17 mouse cellular contexts compared by ENCODE assay signal in the genomic region with DNA sequence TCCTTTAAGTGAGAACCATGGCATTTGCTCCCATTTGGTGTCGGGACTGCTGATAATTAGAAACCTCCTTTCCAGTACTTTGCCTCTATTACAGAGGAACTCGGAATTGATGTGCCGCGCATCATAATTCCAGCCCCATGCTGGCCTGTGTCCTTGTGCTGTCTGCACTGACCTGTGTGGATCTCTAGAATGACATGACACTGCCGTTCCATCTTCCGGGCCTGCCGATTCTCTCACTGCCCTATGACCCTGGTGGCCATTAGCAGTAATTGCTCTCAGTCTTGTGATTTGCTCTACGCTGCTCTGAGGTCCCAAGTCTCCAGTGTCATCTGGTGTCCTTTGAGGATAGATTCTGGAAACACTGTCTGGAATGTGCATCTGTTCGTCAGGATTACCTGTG.
A peak's percentile ranks its signal among the peaks of the same experiment; 100 is the strongest.
DNase-seq lines count a peak whose midpoint lies in the region; ATAC-seq and TF ChIP-seq lines count a peak whose summit lies in the region.
"Had no signal": no experiment of that assay in that cellular context is flagged by ENCODE, and none has a peak within 500 bp of the region (broad histone marks: within the 10 kb centered on the region; RNA-seq: fewer than 3 reads in every experiment).

No protein-coding gene starts in this region.

- CTCF ChIA-PET in Patski (lab: Charles Lee): no interaction called here

- no peak for ATAC-seq in heart, postnatal 0 days (ENCODE audit: insufficient read depth, low read depth)
- no peak for ATAC-seq in liver, postnatal 0 days
- ATAC-seq in liver, embryonic 11.5 days (replicated peaks; ENCODE audit: low FRiP score): no peak
- no peak for ATAC-seq in Patski
- ATAC-seq in megakaryocyte-erythroid progenitor cell, adult 5-6 weeks (replicated peaks; ENCODE audit: low FRiP score, low TSS enrichment, poor library complexity, severe bottlenecking): peak; percentile 57; the same call in 1 of the 2 replicates

- H3K36me3 ChIP-seq in heart, postnatal 0 days (replicated peaks; ENCODE audit: control insufficient read depth, insufficient read depth, low read length): no peaks in the 10 kb centered on the region
- no peaks in the 10 kb centered on the region for H3K36me3 ChIP-seq in liver, postnatal 0 days (replicated peaks; ENCODE audit: insufficient read depth, low read length)
- H3K36me3 ChIP-seq in liver, embryonic 11.5 days (ENCODE audit: control insufficient read depth, insufficient read depth, low read length): no peaks in the 10 kb centered on the region
- H3K36me3 ChIP-seq in thymus, adult 2 months (ENCODE audit: control insufficient read depth, insufficient read depth, low read length): no peaks in the 10 kb centered on the region
- H3K36me3 ChIP-seq: embryonic facial prominence, embryonic 12.5 days; forebrain, embryonic 10.5 days; heart, embryonic 15.5 days; hindbrain, embryonic 15.5 days; limb, embryonic 13.5 days had no signal

- H3K4me2 ChIP-seq in heart, postnatal 0 days (ENCODE audit: low read depth, low read length): no peak overlapping the region
- H3K4me2 ChIP-seq in liver, postnatal 0 days (ENCODE audit: low read depth, low read length): no peak overlapping the region
- H3K4me2 ChIP-seq in liver, embryonic 11.5 days: no peak overlapping the region
- H3K4me2 ChIP-seq: embryonic facial prominence, embryonic 12.5 days; heart, embryonic 15.5 days; hindbrain, embryonic 15.5 days; limb, embryonic 13.5 days had no signal

- POLR2A ChIA-PET in Patski (lab: Charles Lee): no interaction called here

- H3K4me1 ChIP-seq in heart, postnatal 0 days (ENCODE audit: control insufficient read depth, insufficient read depth): peaks cover 15% of the 10 kb centered on the region; the same call in 1 of the 2 replicates
- 0 out of 2 replicates have a peak, but pooled peaks cover 2% of the 10 kb centered on the region for H3K4me1 ChIP-seq in liver, postnatal 0 days (ENCODE audit: insufficient read depth)
- H3K4me1 ChIP-seq in liver, embryonic 11.5 days (replicated peaks; ENCODE audit: control insufficient read depth, insufficient read depth, low read length): 0 out of 2 replicates have a peak, but pooled peaks cover 2% of the 10 kb centered on the region
- H3K4me1 ChIP-seq in thymus, adult 2 months (replicated peaks; ENCODE audit: control insufficient read depth, insufficient read depth, low read length): peaks cover 9% of the 10 kb centered on the region

- H3K27me3 ChIP-seq in heart, postnatal 0 days (ENCODE audit: control insufficient read depth, insufficient read depth, low read length): no peaks in the 10 kb centered on the region
- H3K27me3 ChIP-seq in liver, postnatal 0 days (ENCODE audit: insufficient read depth, low read length): no peaks in the 10 kb centered on the region
- no peaks in the 10 kb centered on the region for H3K27me3 ChIP-seq in liver, embryonic 11.5 days (replicated peaks; ENCODE audit: control insufficient read depth, insufficient read depth, low read length)
- no peaks in the 10 kb centered on the region for H3K27me3 ChIP-seq in Patski
- H3K27me3 ChIP-seq in thymus, adult 2 months (ENCODE audit: control insufficient read depth, insufficient read depth, low read length): no peaks in the 10 kb centered on the region
- H3K27me3 ChIP-seq: embryonic facial prominence, embryonic 12.5 days; heart, embryonic 15.5 days; hindbrain, embryonic 15.5 days had no signal

- no peak for TF ChIP-seq POLR2A in thymus, adult 2 months (IDR thresholded peaks at IDR 0.05; ENCODE audit: control insufficient read depth, extremely low read depth, insufficient read depth, low read length, poor library complexity)

- 83% methylated on average over 9 of the region's 9 CpGs for WGBS in heart, postnatal 0 days
- 74% methylated on average over 9 of the region's 9 CpGs for WGBS in liver, postnatal 0 days (ENCODE audit: insufficient replicate concordance)
- WGBS in liver, embryonic 11.5 days: 66% methylated on average over 9 of the region's 9 CpGs
- 92% methylated on average over 9 of the region's 9 CpGs for WGBS in thymus, adult 2 months

- no peak for DNase-seq in heart, postnatal 0 days (ENCODE audit: low spot score)
- DNase-seq in heart, adult 9 months (ENCODE audit: low spot score in 2 of 2): no peak
- DNase-seq in liver, postnatal 0 days: no peak
- no peak for DNase-seq in liver, embryonic 11.5 days (ENCODE audit: low spot score)
- no peak for DNase-seq in Patski (ENCODE audit: low read depth, low spot score)
- no peak for DNase-seq in thymus, adult 2 months
- DNase-seq in cerebellum, adult 11-12 months: no peak
- DNase-seq: adrenal gland, postnatal 25 days; cerebellum, postnatal 14 days; right cerebral cortex, postnatal 14 days had no signal

- TF ChIP-seq EP300 in heart, postnatal 0 days (IDR thresholded peaks at IDR 0.05; ENCODE audit: low read depth): no peak
- TF ChIP-seq EP300 in liver, postnatal 0 days (IDR thresholded peaks at IDR 0.05; ENCODE audit: low read depth): no peak

- H3K27ac ChIP-seq in heart, postnatal 0 days (ENCODE audit: low read depth): no peak overlapping the region
- no peak overlapping the region for H3K27ac ChIP-seq in liver, postnatal 0 days (ENCODE audit: low read depth)
- H3K27ac ChIP-seq in liver, embryonic 11.5 days (ENCODE audit: low read depth, low read length): no peak overlapping the region
- H3K27ac ChIP-seq in thymus, adult 2 months (ENCODE audit: control insufficient read depth, insufficient read depth, low read length): no peak overlapping the region
- H3K27ac ChIP-seq: embryonic facial prominence, embryonic 12.5 days; forebrain, embryonic 10.5 days; heart, embryonic 15.5 days; hindbrain, embryonic 15.5 days; limb, embryonic 13.5 days had no signal

- H3K4me3 ChIP-seq in heart, postnatal 0 days (ENCODE audit: low read depth, low read length): no peak overlapping the region
- no peak overlapping the region for H3K4me3 ChIP-seq in liver, postnatal 0 days (ENCODE audit: low read depth, low read length)
- no peak overlapping the region for H3K4me3 ChIP-seq in liver, embryonic 11.5 days (ENCODE audit: low read depth, low read length)
- H3K4me3 ChIP-seq in thymus, adult 2 months (ENCODE audit: control insufficient read depth, insufficient read depth, low read length): no peak overlapping the region
- H3K4me3 ChIP-seq: embryonic facial prominence, embryonic 12.5 days; forebrain, embryonic 10.5 days; heart, embryonic 15.5 days; hindbrain, embryonic 15.5 days; limb, embryonic 13.5 days; myocyte had no signal

- peak; percentile 23; the same call in 1 of the 2 replicates for TF ChIP-seq CTCF in heart, postnatal 0 days (IDR thresholded peaks at IDR 0.05; ENCODE audit: low read depth)
- peak; percentile 29 for TF ChIP-seq CTCF in liver, postnatal 0 days (IDR thresholded peaks at IDR 0.05; ENCODE audit: low read depth)
- TF ChIP-seq CTCF in Patski (IDR thresholded peaks at IDR 0.05): peak; percentile 4
- no peak for TF ChIP-seq CTCF in thymus, adult 2 months (IDR thresholded peaks at IDR 0.05; ENCODE audit: borderline replicate concordance, control insufficient read depth, extremely low read depth, insufficient read depth, low read length, poor library complexity)

- H3K9me3 ChIP-seq in heart, postnatal 0 days (replicated peaks; ENCODE audit: control insufficient read depth, low read length): no peaks in the 10 kb centered on the region
- H3K9me3 ChIP-seq in liver, postnatal 0 days (ENCODE audit: low read length): no peaks in the 10 kb centered on the region
- no peaks in the 10 kb centered on the region for H3K9me3 ChIP-seq in liver, embryonic 11.5 days (ENCODE audit: control insufficient read depth, low read length)
- H3K9me3 ChIP-seq: embryonic facial prominence, embryonic 12.5 days; heart, embryonic 15.5 days; hindbrain, embryonic 15.5 days; limb, embryonic 13.5 days had no signal

- no peak overlapping the region for H3K9ac ChIP-seq in heart, postnatal 0 days (replicated peaks; ENCODE audit: low read depth, low read length)
- H3K9ac ChIP-seq in liver, postnatal 0 days (replicated peaks): no peak overlapping the region
- no peak overlapping the region for H3K9ac ChIP-seq in liver, embryonic 11.5 days (ENCODE audit: low read depth, low read length)
- H3K9ac ChIP-seq: embryonic facial prominence, embryonic 12.5 days; heart, embryonic 15.5 days; hindbrain, embryonic 15.5 days; limb, embryonic 13.5 days had no signal

- in situ Hi-C loops in Patski (cut with MboI; ENCODE audit: low pct_unique_long_range_greater_than_20kb): loop anchor here (25.0 kb wide), 1 partner anchor 724 kb away; no protein-coding TSS in a partner anchor
